Mouse (Mus musculus): Measurements from ENCODE around the gene Fcgr4. TPM values are rescaled to one million over a fixed set of nuclear protein-coding genes. Genes with fewer than 3 reads are reported as not detected.

Gene Fcgr4
- total RNA-seq, 2 experiments from 2014 or later = not detected

Small RNA genes lying within 50 kb of the gene (microRNA-seq; reads per million reads assigned to microRNA genes)
- gene Gm27552 (not detected), gene Mir6546 (not detected)

Other genes with a start within 250 kb of the Fcgr4 start
- 10 to 100 TPM; 17.3 to 19.0 TPM for gene Atf6, start 151.1 kb upstream of the Fcgr4 start, total RNA-seq (2021)
- gene Gm26620, start 133.9 kb upstream of the Fcgr4 start, total RNA-seq (2021) = under 1 TPM in 1 of 2 experiments, not detected in 1; 0.39 TPM
- 1 to 10 TPM; 4.0 to 4.1 TPM for gene Dusp12, start 133.4 kb upstream of the Fcgr4 start, total RNA-seq (2021)
- gene Fcrlb, start 106.0 kb upstream of the Fcgr4 start, total RNA-seq (2021) = not detected
- gene Fcrla, start 91.3 kb upstream of the Fcgr4 start, total RNA-seq (2021) = not detected
- 1 to 10 TPM; 2.2 to 4.1 TPM for gene Fcgr2b, start 42.4 kb upstream of the Fcgr4 start, total RNA-seq (2021)
- gene Fcgr3, start 46.0 kb downstream of the Fcgr4 start, total RNA-seq (2021) = 1 to 10 TPM; 1.8 to 4.3 TPM
- 1 to 10 TPM in 1 of 2 experiments, under 1 TPM in 1; 0.75 to 1.8 TPM for gene Cfap126, start 95.0 kb downstream of the Fcgr4 start, total RNA-seq (2021)
- gene Sdhc, start 131.7 kb downstream of the Fcgr4 start, total RNA-seq (2021) = 100 to 1,000 TPM; 635 to 909 TPM
- 10 to 100 TPM; 24.7 to 27.7 TPM for gene Mpz, start 131.8 kb downstream of the Fcgr4 start, total RNA-seq (2021)
- gene Pcp4l1, start 177.3 kb downstream of the Fcgr4 start, total RNA-seq (2021) = 10 to 100 TPM; 58.3 to 75.0 TPM
- gene Nr1i3, start 195.1 kb downstream of the Fcgr4 start, total RNA-seq (2021) = not detected
- 10 to 100 TPM; 43.2 to 56.3 TPM for gene Tomm40l, start 203.6 kb downstream of the Fcgr4 start, total RNA-seq (2021)
- under 1 TPM in 1 of 2 experiments, not detected in 1; 0.59 TPM for gene Apoa2, start 206.1 kb downstream of the Fcgr4 start, total RNA-seq (2021)
- 1 to 10 TPM; 2.5 to 6.1 TPM for gene Fcer1g, start 215.4 kb downstream of the Fcgr4 start, total RNA-seq (2021)
- under 1 TPM; 0.15 to 0.73 TPM for gene Adamts4, start 231.5 kb downstream of the Fcgr4 start, total RNA-seq (2021)
- 1,000 to 10,000 TPM; 1,014 to 1,063 TPM for gene Ndufs2, start 232.5 kb downstream of the Fcgr4 start, total RNA-seq (2021)